Mouse (Mus musculus) right cerebral cortex, adult 2 months (tissue): ENCODE measurements around the gene Apoa4.

Experiments
- DNase-seq, 2 experiments: peaks; one replicate each; pipeline ENCODE4 v3.0.0; 2021 to 2022; ENCODE audit warnings: low spot score in 2 of 2

Gene Apoa4

GRCm38 (mm10) chr9:46274494-46274893 is 34.0 kb downstream of the Apoa4 start:
- no peak for DNase-seq

- peak; percentile 92 to 97 for DNase-seq
Measured at GRCm38 (mm10) chr9:46282631-46283436, 42.3 kb downstream of the Apoa4 start, which contains the start of gene Bud13. Gene Bud13 (plus strand): TSS chr9:46283008.
